Mouse (Mus musculus): ENCODE results near the gene Thap12.

Gene Thap12

GRCm38 (mm10) chr7:98698590-98698989 is 4.3 kb upstream of the Thap12 start:
- DNase-seq: no peak

GRCm38 (mm10) chr7:98701771-98702170 is 1.1 kb upstream of the Thap12 start:
- DNase-seq: peak; percentile 62

- peak; percentile 29 for DNase-seq
These were observed 520 bp downstream of the Thap12 start for GRCm38 (mm10) chr7:98703365-98703881.

- DNase-seq: no peak
These were observed 1.4 kb downstream of the Thap12 start for GRCm38 (mm10) chr7:98704276-98704675.

GRCm38 (mm10) chr7:98713661-98714060 is 10.8 kb downstream of the Thap12 start:
- no peak for DNase-seq

GRCm38 (mm10) chr7:98717438-98717837 is 14.5 kb downstream of the Thap12 start:
- no peak for DNase-seq

- no peak for DNase-seq
These were observed 16.9 kb downstream of the Thap12 start for GRCm38 (mm10) chr7:98719761-98720160.

GRCm38 (mm10) chr7:98720731-98721130 is 17.8 kb downstream of the Thap12 start:
- DNase-seq: no peak

GRCm38 (mm10) chr7:98721172-98721571 is 18.3 kb downstream of the Thap12 start:
- no peak for DNase-seq

GRCm38 (mm10) chr7:98721623-98722022 is 18.7 kb downstream of the Thap12 start:
- DNase-seq: no peak

- no peak for DNase-seq
These were observed 22.8 kb downstream of the Thap12 start for GRCm38 (mm10) chr7:98725686-98726195.

- no peak for DNase-seq
These were observed 25.1 kb downstream of the Thap12 start for GRCm38 (mm10) chr7:98727986-98728385.

GRCm38 (mm10) chr7:98728499-98728898 is 25.6 kb downstream of the Thap12 start:
- no peak for DNase-seq

- DNase-seq: no peak
These were observed 26.9 kb downstream of the Thap12 start for GRCm38 (mm10) chr7:98729661-98730271.

GRCm38 (mm10) chr7:98733958-98734357 is 31.1 kb downstream of the Thap12 start:
- no peak for DNase-seq

- peak; percentile 18 for DNase-seq
These were observed 32.0 kb downstream of the Thap12 start for GRCm38 (mm10) chr7:98734876-98735275.

GRCm38 (mm10) chr7:98736780-98737550 is 34.1 kb downstream of the Thap12 start:
- no peak for DNase-seq

GRCm38 (mm10) chr7:98740363-98740762 is 37.5 kb downstream of the Thap12 start:
- no peak for DNase-seq

- DNase-seq: peak; percentile 62
These were observed 40.4 kb downstream of the Thap12 start for GRCm38 (mm10) chr7:98743312-98743711.

GRCm38 (mm10) chr7:98750404-98750803 is 47.5 kb downstream of the Thap12 start:
- DNase-seq: no peak

GRCm38 (mm10) chr7:98752680-98753079 is 49.8 kb downstream of the Thap12 start:
- DNase-seq: no peak

GRCm38 (mm10) chr7:98756050-98756449 is 53.1 kb downstream of the Thap12 start:
- DNase-seq: no peak

GRCm38 (mm10) chr7:98756556-98756955 is 53.7 kb downstream of the Thap12 start:
- no peak for DNase-seq

- DNase-seq: no peak
These were observed 57.2 kb downstream of the Thap12 start for GRCm38 (mm10) chr7:98760126-98760525.
